Mouse (Mus musculus): ENCODE measurements at regions not wholly inside any gene's neighbourhood (a gene's known extent, or its start where the extent isn't known, plus 50 kb on each side); places are given as distances from the start of the nearest gene placed in this dataset.

DNA sequence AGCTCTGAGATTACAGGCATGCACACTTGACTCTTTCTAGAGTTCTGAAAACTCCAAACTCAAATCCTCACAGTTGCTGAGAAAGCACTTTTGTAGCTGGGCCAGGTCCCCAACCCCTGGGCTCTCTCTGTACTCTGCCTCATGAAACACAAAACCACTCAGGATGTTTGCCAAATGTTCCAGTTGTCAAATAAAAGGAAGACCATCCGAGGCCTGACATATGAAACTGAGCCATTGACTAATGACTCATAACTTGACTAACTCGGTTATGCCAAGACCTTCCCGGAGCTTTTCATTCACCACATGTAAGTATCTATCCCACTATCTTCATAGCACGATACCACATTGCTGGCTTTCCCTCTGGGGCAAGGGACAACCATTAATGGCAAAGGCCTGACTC lies 68.6 kb upstream of the Noct start:
- DNase-seq = no peak

GRCm38 (mm10) chr3:51156386-51157290 lies 67.6 kb upstream of the Noct start:
- DNase-seq = peak; percentile 30

GRCm38 (mm10) chr3:51157291-51157650 lies 67.0 kb upstream of the Noct start:
- DNase-seq = no peak

- no peak for DNase-seq
Observed at GRCm38 (mm10) chr3:51158449-51158848, 65.8 kb upstream of the Noct start.

- no peak for DNase-seq
Observed at GRCm38 (mm10) chr3:51159322-51159721, 64.9 kb upstream of the Noct start.

DNA sequence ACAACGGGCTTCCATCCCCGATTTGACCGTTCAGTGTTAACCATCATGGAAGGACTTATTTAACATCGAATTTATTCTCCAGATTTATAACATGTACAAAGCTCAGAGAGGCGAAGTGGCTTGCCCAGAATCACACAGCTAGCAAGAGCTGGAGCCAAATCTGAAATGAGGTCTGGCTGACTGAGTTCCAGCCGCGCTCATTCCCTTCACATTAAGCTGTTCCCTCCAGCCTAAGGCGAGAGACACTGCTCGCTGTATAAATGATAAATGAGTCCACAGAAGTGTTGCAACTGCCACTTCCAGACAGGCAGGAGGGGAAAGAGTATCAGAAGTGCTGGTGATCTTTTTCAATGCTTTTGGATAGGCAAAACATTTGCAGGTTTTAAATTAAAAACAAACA lies 64.4 kb upstream of the Noct start:
- no peak for DNase-seq

GRCm38 (mm10) chr3:51160625-51161024 lies 63.6 kb upstream of the Noct start:
- DNase-seq = no peak

- DNase-seq = no peak
Observed at GRCm38 (mm10) chr3:51169150-51169925, 54.9 kb upstream of the Noct start.

- peak; percentile 58 for DNase-seq
Observed at GRCm38 (mm10) chr3:51170225-51170852, 53.9 kb upstream of the Noct start.

Data from cerebellum, adult 11-12 months (tissue).